Mouse (Mus musculus): ENCODE results near the gene Snx33. TPM values are rescaled to one million over a fixed set of nuclear protein-coding genes. Genes with fewer than 3 reads are reported as not detected.
"Not testable (repeated sequence)": the region's sequence is repeated elsewhere in the genome, so short reads cannot be mapped to it uniquely, and the experiment has no call there.

The Snx33 gene
- polyA plus RNA-seq, 2 experiments, result 0.66 to 0.74 TPM

- Histone ChIP-seq H3K9ac (replicated peaks) (no peak overlapping the region), H3K36me3 (replicated peaks; ENCODE audit: control insufficient read depth, insufficient read depth, low read depth) (no peaks in the 10 kb centered on the region), H3K9me3 (ENCODE audit: control insufficient read depth, low read length) (no peaks in the 10 kb centered on the region), H3K27me3 (ENCODE audit: control insufficient read depth, insufficient read depth, low read length) (no peaks in the 10 kb centered on the region), H3K4me3 (ENCODE audit: insufficient read depth in 1 of 2, low read depth in 2 of 2, low read length in 2 of 2) (no peak overlapping the region), H3K4me1 (replicated peaks; ENCODE audit: control insufficient read depth in 2 of 2, insufficient read depth in 2 of 2, low read length in 1 of 2) (no peaks in the 10 kb centered on the region), H3K27ac (no peak overlapping the region), H3K4me2 (ENCODE audit: low read depth) (no peak overlapping the region)
- DNase-seq (ENCODE audit: low read depth in 3 of 3, low spot score in 3 of 3) (no peak), ATAC-seq (ENCODE audit: insufficient read depth) (no peak)
- 55% methylated on average over 5 of the region's 5 CpGs for WGBS (ENCODE audit: insufficient replicate concordance)
- TF ChIP-seq EP300 (IDR thresholded peaks at IDR 0.05; ENCODE audit: low read depth) (no peak), CTCF (IDR thresholded peaks at IDR 0.05; ENCODE audit: low read depth) (no peak)
These were observed 12.3 kb downstream of the Snx33 start for GRCm38 (mm10) chr9:56915695-56916410.

GRCm38 (mm10) chr9:56915116-56915515 is 13.1 kb downstream of the Snx33 start:
- Histone ChIP-seq H3K4me2 (ENCODE audit: low read depth) (no peak overlapping the region), H3K27me3 (ENCODE audit: control insufficient read depth, insufficient read depth, low read length) (no peaks in the 10 kb centered on the region), H3K4me1 (replicated peaks; ENCODE audit: control insufficient read depth in 2 of 2, insufficient read depth in 2 of 2, low read length in 1 of 2) (0 out of 4 replicates have a peak, but pooled peaks cover 0 to 2% of the 10 kb centered on the region in 2 experiments), H3K9me3 (ENCODE audit: control insufficient read depth, low read length) (no peaks in the 10 kb centered on the region), H3K4me3 (ENCODE audit: insufficient read depth in 1 of 2, low read depth in 2 of 2, low read length in 2 of 2) (no peak overlapping the region), H3K9ac (replicated peaks) (no peak overlapping the region), H3K36me3 (replicated peaks; ENCODE audit: control insufficient read depth, insufficient read depth, low read depth) (no peaks in the 10 kb centered on the region), H3K27ac (no peak overlapping the region)
- TF ChIP-seq EP300 (IDR thresholded peaks at IDR 0.05; ENCODE audit: low read depth), result no peak
- TF ChIP-seq CTCF (IDR thresholded peaks at IDR 0.05; ENCODE audit: low read depth), result no peak; the same call in 1 of the 2 replicates
- no peak for DNase-seq (ENCODE audit: low read depth in 3 of 3, low spot score in 3 of 3)
- ATAC-seq (ENCODE audit: insufficient read depth), result no peak
- 57% methylated on average over 1 of the region's 1 CpGs for WGBS (ENCODE audit: insufficient replicate concordance)

- 63% methylated on average over 9 of the region's 9 CpGs for WGBS (ENCODE audit: insufficient replicate concordance)
- Histone ChIP-seq H3K4me2 (ENCODE audit: low read depth) (no peak overlapping the region), H3K4me3 (ENCODE audit: insufficient read depth in 1 of 2, low read depth in 2 of 2, low read length in 2 of 2) (no peak overlapping the region), H3K4me1 (replicated peaks; ENCODE audit: control insufficient read depth in 2 of 2, insufficient read depth in 2 of 2, low read length in 1 of 2) (0 out of 4 replicates have a peak, but pooled peaks cover 0 to 2% of the 10 kb centered on the region in 2 experiments), H3K36me3 (replicated peaks; ENCODE audit: control insufficient read depth, insufficient read depth, low read depth) (no peaks in the 10 kb centered on the region), H3K27ac (no peak overlapping the region), H3K9ac (replicated peaks) (no peak overlapping the region), H3K9me3 (ENCODE audit: control insufficient read depth, low read length) (no peaks in the 10 kb centered on the region), H3K27me3 (ENCODE audit: control insufficient read depth, insufficient read depth, low read length) (no peaks in the 10 kb centered on the region)
- TF ChIP-seq EP300 (IDR thresholded peaks at IDR 0.05; ENCODE audit: low read depth) (no peak), CTCF (IDR thresholded peaks at IDR 0.05; ENCODE audit: low read depth) (no peak)
- ATAC-seq (ENCODE audit: insufficient read depth), result no peak
- no peak for DNase-seq (ENCODE audit: low read depth in 3 of 3, low spot score in 3 of 3)
These were observed 14.2 kb downstream of the Snx33 start for GRCm38 (mm10) chr9:56913991-56914390.

- no peak overlapping the region for H3K27ac ChIP-seq
- no peaks in the 10 kb centered on the region for H3K36me3 ChIP-seq (replicated peaks; ENCODE audit: control insufficient read depth, insufficient read depth, low read depth)
- H3K4me2 ChIP-seq (ENCODE audit: low read depth), result no peak overlapping the region
- no peak for DNase-seq (ENCODE audit: low read depth in 3 of 3, low spot score in 3 of 3)
- no peaks in the 10 kb centered on the region for H3K27me3 ChIP-seq (ENCODE audit: control insufficient read depth, insufficient read depth, low read length)
- 45% methylated on average over 1 of the region's 1 CpGs for WGBS (ENCODE audit: insufficient replicate concordance)
- no peak overlapping the region for H3K9ac ChIP-seq (replicated peaks)
- no peak overlapping the region for H3K4me3 ChIP-seq (ENCODE audit: insufficient read depth in 1 of 2, low read depth in 2 of 2, low read length in 2 of 2)
- H3K4me1 ChIP-seq (replicated peaks; ENCODE audit: control insufficient read depth in 2 of 2, insufficient read depth in 2 of 2, low read length in 1 of 2), result 0 out of 4 replicates have a peak, but pooled peaks cover 0 to 2% of the 10 kb centered on the region in 2 experiments
- no peaks in the 10 kb centered on the region for H3K9me3 ChIP-seq (ENCODE audit: control insufficient read depth, low read length)
- TF ChIP-seq EP300 (IDR thresholded peaks at IDR 0.05; ENCODE audit: low read depth) (no peak), CTCF (IDR thresholded peaks at IDR 0.05; ENCODE audit: low read depth) (no peak)
- ATAC-seq (ENCODE audit: insufficient read depth), result no peak
These were observed 17.2 kb downstream of the Snx33 start for GRCm38 (mm10) chr9:56911017-56911416.

GRCm38 (mm10) chr9:56909991-56910390 is 18.2 kb downstream of the Snx33 start:
- H3K9me3 ChIP-seq (ENCODE audit: control insufficient read depth, low read length); H3K4me2 ChIP-seq (ENCODE audit: low read depth); H3K4me3 ChIP-seq (ENCODE audit: insufficient read depth in 1 of 2, low read depth in 2 of 2, low read length in 2 of 2); H3K9ac ChIP-seq (replicated peaks); DNase-seq (ENCODE audit: low read depth in 3 of 3, low spot score in 3 of 3); H3K36me3 ChIP-seq (replicated peaks; ENCODE audit: control insufficient read depth, insufficient read depth, low read depth); H3K27ac ChIP-seq; ATAC-seq (ENCODE audit: insufficient read depth); H3K27me3 ChIP-seq (ENCODE audit: control insufficient read depth, insufficient read depth, low read length); H3K4me1 ChIP-seq (replicated peaks; ENCODE audit: control insufficient read depth in 2 of 2, insufficient read depth in 2 of 2, low read length in 1 of 2): not testable (repeated sequence)
- 33% methylated on average over 4 of the region's 4 CpGs for WGBS (ENCODE audit: insufficient replicate concordance)
